Mouse (Mus musculus): ENCODE results near the gene Cxcl16.
"Not testable (repeated sequence)": the region's sequence is repeated elsewhere in the genome, so short reads cannot be mapped to it uniquely, and the experiment has no call there.

Gene Cxcl16

DNA sequence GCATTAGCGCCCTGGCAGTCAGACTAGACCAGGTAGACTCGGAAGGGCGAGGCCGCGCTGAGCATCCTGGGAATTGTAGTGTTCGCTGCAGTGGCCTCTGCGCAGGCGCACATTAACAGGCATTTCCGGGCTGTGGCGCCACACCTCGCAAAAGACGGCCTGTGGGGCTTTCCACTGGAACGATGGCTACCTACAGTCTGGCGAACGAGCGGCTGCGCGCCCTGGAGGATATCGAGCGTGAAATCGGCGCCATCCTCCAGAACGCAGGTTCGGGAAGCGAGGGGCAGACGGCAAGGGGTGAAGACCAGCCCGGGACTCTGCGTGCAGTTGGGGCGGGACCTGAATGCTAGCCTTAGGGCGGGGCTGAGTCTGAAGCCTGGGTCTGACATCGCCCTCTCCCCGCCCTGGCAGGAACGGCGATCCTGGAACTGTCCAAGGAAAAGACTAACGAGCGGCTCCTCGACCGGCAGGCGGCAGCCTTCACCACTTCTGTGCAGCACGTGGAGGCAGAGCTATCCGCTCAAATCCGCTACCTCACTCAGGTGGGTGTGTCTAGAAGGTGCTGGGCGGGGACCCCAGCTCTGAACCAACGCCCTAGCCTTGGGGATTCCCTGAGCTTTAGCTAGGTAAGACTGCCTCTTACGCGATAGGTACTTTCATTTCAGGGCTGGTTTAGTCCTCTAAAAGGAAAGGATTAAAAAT is 7.8 kb downstream of the Cxcl16 start, which contains the start of gene Med11:
Gene Med11, plus strand, starts transcription at position 123 of the 702 bp plus-strand sequence.
- DNase-seq = peak; percentile 96

DNA sequence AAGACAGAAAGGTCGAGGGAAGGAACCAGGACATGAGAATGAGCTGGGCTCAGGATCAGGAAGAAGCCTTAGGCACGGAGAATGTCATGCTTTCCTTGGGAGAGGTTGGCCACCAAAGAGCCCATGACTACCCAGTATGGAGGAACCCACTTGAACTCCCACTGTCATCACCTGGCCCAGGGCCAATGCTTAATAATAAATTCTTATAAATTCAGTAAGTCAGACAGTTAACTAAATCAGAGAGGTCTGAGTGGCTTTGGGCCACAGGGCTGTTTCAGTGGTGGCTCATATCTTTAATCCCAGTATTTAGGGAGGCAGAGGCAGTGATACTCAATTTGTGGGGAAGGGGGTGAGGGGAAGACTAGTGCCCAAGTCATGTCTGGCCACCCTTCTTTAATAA is 8.9 kb downstream of the Cxcl16 start:
- DNase-seq = no peak

DNA sequence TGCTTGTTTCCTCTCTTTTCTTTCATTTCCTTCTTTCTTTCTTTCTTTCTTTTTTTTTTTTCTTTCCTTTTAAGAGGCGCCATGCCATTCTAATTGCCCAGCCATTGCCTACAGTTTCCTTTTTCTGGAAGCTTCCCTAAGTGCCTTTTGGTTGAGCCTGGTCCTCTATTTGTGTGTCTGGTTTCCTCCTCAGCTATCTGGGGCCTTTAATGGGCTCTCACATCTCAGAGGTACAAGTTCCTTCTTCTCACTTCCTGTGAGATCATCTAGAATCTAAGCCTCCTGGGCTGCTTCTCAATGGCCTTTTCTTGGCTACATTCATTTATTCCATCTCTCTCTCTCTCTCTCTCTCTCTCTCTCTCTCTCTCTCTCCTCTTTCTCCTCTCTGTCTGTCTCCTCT is 12.4 kb downstream of the Cxcl16 start:
- DNase-seq = no peak

DNA sequence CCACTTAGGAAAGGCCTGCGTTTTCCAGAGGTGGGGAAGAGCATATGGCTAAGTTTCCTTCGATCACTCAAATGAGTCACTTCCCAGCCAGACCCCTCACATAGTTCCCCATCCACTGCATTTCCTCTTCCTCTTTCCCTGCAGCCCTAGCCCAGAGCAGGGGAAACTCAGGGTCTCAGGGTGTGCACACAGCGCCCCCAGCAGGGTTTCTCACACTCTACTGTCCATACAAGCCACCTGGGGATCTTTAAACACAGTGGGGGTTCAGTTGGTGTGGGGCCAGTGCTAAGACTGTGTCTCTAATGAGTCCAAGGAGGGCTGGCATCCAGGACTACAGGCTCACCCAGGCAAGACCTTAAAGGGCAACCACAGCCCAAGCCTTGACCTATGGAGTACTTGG is 13.0 kb downstream of the Cxcl16 start:
- DNase-seq = no peak

DNA sequence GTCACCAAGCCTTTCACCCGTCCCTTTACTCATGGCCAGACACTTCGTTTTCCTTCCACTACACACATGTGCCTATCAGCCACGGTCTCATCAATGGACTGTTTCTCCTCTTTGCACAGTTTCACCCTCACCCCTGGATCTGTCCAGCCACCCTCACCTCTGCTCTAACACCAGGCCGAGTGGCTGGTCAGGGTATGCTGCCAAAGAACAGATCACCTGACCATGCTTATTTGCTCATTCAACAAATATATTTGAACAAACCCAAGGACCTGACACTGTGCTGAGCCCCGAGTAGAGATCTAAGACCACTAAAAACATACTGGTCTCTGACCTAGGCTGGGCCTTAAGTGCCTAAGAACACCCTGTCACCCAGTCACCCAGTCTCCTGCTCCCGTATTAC is 15.1 kb downstream of the Cxcl16 start:
- peak; percentile 42 for DNase-seq

DNA sequence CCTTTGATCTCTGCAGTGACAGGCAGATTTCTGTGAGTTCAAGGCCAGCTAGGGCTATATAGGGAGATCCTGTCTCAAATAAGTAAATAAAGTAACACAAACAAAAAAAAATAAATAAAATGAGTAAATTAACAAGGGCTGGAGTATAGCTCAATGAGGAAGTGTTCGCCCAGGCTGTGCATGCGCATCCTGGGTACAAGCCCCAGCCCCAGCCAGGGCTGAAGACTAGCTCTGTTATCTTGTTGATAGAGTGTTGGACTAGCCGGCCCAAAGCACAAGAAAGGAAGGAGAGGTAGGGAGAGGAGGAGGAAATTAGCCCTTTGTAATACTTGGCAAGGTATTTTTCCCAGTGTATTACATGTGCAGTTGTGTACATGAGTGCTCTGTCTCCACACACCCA is 15.8 kb downstream of the Cxcl16 start:
- DNase-seq = no peak

DNA sequence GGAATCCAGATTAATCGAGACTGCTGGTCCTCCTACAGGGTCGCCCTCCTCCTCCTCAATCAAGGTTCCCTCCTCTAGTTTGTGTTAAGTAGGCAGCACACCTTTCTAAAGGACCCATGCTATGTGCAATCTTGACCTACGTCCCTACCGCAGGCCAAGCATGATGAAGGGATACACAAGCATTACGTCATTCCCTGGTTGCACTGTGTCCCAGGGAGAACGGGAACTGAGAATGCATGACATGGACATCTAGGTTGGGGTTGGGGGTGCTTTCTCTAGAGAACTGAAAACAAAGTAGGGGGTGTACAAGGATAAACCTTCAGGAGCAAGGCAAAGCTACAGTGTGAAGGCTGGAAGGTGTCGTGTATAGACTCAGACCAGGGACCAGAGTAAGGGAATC is 17.9 kb downstream of the Cxcl16 start:
- DNase-seq = no peak

DNA sequence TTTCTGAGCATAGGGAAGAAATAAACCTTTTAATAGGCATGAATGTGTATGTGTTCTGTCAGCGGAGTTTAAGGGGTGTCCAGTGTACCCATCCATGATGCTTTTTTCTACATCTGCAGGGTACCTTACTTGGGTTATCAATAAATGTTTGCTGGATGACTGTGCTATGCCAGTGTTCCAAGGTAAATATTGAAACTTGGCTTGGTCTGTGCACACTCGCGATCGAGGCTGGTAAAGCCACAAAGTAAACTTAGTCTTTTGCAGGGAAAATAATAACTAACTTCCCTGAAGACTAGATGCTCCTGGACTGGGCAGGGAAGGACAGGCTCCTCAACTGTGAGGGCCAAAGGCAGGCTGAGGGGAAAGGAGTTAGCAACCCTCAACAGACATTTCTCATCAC is 19.1 kb downstream of the Cxcl16 start:
- DNase-seq = no peak

DNA sequence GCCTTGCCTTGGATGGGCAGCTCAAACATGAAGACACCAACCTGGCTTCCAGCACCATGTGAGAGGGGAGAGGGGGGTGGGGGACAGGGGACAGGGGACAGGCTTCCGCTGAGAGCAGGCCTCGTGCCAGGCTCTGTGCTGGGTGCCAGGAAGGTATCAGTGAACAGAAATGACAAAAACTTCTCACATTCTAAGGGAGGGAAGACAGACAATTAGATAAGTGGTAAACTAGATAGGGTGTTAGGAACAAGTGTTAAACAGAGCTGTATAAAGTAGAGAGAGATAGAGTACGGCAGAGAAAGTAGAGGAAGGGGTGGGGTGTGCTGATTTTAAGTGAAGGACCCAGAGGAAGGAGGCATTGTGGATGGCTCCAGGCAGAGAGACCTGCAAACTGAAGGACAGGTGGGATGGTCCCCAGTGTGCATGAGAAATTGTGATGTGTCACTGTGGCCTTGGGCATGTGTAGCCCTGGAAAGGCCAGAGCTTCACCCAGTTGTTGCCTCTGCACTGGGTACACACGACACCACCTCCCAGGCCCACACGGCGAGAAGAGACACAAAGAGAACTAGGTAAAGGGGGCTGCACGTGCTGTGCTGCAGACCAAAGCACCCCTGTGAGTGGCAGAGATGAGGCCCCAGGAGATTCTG is 20.9 kb downstream of the Cxcl16 start:
- DNase-seq = no peak

DNA sequence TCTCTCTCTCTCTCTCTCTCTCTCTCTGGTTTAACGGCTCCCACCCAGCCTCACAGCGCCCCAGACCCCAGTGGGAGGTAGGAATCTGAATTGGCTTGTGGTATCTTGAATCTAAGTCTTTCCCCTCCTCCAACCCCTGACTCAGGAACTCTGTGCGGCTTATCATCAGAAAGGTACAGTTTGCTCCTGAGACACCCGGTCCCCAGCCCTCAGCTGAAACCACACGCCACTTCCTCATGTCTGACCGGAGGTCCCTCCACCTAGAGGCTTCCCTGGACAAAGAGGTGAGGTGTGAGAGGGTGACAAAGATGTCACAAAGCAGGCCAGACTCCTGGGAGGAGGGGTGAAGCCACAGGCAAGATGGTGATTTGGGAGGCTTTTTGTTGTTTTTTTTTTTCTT is 22.4 kb downstream of the Cxcl16 start:
- DNase-seq = no peak

DNA sequence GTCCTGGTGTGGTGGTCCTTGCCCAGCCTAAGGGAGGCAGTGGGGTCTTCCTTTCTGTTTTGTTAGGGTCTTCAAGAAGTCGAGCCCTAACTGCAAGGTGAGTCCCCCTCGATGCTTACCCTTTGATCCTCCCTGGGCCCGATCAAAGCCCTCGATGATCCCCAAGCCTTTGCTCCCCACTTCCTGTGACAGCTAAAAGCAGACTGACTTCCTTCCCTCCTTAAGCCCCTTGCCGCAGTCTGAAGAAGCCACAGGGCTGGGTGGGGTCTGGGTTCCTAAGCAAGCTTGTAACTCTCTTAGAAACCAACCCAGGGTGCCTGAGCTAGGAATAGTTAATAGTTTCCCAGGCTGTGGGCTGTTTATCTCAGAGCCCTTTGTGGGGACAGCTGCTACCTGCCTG is 24.3 kb downstream of the Cxcl16 start:
- no peak for DNase-seq

DNA sequence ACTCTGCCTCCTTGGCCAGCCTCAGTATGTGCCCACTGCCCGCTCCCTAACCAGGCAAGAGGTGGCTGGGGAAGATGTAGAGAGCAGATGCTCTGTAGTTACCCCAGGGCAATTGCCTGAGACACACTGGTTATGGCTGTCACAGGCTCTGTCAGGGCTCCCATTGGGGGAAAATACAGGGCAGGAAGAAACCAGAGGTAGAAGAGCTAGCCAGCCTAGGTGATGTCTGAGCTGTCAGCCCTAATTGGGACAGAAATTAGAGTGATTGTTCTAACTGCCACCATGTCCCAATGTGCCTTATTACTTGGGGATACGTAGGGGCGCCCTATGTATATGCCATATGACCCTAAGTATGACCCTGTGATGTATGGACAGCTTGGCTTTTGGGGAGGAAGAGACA is 25.8 kb downstream of the Cxcl16 start:
- DNase-seq = no peak

DNA sequence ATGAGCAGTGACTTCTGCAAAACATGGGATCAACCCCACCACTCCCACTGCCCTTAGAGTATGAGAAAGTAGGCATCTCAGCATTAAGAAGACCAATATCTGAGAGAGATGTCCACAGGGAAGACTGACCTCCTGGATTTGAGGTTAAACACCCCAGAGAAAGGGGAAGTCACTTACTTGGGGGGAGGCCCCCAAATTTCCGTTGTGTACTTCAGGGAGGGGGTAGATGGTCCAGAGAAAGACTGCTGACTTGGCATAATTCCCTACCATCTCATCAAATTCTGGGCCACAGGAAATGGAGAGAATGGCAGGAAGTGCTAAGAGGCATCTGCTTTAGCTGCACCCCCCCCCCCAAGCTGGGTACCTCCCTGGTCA is 26.2 kb downstream of the Cxcl16 start:
- DNase-seq = no peak

DNA sequence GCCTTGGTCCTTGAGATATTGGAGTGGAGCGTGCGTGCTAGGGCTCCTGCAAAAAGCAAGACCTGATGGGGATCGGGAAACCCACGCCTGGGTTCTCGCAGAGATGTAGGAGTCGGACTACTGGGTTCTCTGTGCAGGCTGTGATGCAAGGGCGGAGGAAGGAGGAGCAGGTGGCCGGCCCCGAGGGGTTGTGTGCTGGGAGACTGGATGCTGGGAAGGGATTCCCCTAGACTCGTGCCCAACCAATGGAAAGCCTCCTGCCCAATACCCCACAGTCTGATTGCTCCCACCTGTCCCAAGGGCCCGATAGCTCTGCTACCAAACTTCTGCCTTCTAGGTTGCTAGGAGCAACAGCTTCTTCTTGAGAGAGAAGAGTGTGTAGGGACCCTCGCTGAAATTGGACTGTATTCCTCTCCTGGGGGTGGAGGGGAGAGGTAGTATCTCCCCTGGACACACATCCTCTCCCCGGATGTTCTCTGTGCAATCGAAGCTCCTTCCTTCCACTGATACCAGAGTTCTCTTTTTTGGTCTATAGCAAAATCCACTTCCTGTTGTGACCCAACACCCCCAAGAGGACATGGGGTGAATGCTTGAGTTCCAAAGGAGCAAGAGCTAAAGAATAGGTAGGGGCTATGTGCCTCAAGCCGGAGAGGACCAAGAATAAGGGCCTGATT is 26.8 kb downstream of the Cxcl16 start:
- no peak for DNase-seq

DNA sequence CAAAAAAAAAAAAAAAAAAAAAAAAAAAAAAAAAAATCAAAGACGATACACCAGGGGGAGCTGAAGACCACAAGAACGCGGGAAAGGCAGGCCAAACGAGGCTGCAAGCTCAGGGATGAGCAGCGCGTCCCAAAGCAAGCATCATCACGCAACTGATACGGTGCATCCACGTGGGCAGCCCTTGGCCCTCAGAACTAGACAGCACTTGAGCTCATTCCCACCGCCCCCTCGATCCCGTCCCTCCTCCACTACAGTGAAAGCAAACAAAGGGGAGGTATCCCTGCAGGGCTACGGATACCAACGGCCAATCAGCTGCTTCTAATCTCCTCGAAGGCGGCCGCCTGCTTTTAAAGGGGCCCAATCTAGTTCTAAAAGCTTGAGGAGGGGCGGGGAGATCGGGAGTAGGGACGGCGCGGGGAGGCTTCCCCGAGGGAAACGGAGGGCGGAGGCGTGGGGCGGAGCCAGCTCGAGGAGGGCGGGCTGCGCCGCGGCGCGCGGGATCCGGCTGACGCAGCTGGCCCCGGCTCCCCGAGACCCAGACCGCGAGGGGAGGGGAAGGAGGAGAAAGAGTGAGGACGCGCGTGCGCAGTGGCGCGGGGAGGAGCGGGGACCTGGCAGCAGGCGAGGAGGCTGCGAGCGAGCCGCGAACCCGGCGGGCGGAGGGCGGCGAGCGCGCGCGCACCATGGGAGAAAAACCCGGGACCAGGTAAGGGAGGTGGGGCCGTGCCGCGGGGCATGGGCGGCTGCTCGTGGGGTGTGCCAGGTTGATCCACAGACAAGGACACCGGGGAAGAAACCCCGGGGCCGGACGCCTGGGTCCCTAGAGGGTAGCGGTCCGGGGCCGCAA is 27.5 kb downstream of the Cxcl16 start, which contains the start of gene Arrb2:
Gene Arrb2, plus strand, starts transcription at position 588 of the 847 bp plus-strand sequence.
- DNase-seq = peak; percentile 99

DNA sequence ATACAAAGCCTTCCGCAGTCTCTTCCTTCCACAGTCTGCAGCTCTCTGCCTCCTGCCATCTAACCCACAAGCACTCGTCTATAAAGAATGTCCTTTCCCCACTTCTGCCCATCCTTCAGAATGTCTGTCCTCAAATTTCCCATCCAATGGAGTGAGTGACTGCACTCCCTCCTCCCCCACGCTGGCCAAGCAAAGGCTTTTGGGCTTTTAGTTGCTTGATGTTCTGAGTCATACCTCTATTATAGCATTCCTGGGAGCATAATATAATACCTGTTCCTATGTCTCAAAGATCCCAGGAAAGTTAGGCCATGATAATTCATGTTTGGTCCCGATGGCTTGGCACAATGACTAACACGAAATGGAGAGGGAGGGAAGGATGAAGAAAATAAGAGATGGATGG is 28.2 kb downstream of the Cxcl16 start:
- no peak for DNase-seq

DNA sequence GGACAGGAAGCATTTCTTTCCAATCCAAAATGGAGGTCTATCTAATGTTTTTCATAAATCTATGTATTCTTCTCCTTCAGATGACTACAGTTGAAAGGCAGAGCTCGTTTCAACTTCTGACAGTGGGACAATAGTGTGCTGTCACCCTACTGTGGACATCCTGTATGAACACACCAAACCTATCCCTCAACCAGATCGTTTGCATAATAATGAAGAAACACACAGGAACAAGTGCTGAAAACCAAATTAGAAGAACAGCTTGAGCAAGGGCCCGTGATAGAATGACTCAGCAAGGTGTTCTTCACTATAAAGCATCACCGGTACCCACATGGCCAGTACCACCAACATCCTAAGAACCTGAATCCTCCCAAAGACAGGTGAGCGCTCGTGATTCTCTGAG is 33.2 kb downstream of the Cxcl16 start:
- not testable (repeated sequence) for DNase-seq

DNA sequence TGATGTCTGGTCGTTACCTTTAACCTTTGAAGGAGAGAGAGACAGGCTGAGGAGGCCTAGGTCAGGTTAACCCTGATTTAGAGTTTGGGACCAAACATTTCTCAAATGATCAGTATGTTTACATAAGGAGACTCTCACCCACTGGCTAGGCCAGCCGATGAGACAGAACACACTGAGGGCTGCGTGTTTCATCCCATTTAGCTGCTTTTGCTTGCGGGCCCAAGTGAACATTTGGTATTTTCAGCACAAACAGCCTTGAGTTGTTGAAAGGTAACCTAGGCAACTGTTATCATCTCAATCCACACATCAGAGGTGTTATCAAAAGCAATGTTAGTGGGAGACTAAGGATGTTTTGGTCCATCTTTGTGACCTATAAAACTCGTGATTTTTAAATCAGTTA is 40.3 kb downstream of the Cxcl16 start:
- no peak for DNase-seq

DNA sequence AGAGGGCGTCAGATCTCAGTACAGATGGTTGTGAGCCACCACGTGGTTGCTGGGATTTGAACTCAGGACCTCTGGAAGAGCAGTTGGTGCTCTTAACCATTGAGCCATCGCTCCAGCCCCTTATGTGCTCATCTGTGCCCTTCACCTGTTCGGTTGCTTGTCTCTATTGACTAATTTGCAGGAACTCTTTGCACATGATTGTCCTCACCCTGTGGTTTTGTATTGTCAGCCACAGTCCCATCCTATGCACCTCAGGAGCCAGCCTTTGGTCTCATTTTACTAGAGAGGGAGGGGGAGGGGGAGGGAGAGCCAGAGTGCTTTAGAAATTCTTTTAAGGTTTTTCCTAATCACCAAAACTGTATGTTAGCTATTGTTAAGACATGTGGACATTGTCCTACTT is 41.6 kb downstream of the Cxcl16 start:
- no peak for DNase-seq

DNA sequence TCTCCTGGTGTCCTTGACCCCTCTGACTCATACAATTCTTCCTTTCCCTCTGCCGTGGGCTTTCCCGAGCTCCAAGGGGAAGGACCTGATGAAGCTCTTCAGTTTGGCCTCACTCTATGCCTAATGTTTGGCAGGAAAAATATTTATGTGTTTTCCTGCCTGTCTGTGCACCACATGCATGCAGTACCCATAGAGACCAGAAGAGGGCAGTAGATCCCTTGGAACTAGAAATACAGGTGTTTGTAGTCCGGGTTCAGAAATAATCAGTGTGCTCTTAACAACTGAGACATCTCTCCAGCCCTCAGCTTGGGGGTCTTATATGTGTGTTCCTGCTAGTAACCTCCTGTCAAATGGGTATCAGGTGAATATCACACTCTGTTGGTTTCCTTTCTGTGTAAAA is 45.8 kb downstream of the Cxcl16 start:
- peak; percentile 80 for DNase-seq

DNA sequence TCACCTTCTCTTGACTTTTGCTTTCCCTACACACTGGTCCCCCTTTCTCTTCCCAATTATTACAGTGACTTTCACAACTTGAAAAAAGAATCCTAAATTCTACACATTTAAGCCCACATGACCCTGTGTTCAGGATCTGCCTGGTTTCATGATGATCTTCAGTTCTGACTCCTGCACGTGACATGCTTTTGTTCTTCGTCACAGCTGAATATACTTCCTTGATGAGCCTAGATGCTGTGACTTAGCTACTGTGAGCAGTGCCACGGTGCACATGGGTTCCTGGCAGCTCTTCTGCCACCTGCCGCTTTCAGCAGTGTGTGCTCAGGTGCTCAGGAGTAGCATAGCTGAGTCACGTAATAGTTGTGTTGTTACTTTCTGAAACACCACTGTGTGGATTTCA is 47.2 kb downstream of the Cxcl16 start:
- no peak for DNase-seq

DNA sequence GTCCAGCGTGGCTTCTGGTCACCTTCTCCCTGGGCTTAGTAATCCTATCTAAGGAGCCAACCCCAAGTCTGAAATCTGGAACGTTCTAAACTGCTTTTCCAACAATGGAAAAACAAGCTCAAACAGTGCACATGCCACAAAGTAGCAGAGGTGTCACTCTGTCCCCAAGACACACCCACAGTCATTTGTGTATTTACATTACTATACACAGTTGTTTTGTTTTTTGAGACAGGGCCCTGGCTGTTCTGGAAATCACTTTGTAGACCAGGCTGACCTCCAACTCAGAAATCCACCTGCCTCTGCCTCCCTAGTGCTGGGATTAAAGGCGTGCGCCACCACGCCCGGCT is 49.5 kb downstream of the Cxcl16 start:
- no peak for DNase-seq

DNA sequence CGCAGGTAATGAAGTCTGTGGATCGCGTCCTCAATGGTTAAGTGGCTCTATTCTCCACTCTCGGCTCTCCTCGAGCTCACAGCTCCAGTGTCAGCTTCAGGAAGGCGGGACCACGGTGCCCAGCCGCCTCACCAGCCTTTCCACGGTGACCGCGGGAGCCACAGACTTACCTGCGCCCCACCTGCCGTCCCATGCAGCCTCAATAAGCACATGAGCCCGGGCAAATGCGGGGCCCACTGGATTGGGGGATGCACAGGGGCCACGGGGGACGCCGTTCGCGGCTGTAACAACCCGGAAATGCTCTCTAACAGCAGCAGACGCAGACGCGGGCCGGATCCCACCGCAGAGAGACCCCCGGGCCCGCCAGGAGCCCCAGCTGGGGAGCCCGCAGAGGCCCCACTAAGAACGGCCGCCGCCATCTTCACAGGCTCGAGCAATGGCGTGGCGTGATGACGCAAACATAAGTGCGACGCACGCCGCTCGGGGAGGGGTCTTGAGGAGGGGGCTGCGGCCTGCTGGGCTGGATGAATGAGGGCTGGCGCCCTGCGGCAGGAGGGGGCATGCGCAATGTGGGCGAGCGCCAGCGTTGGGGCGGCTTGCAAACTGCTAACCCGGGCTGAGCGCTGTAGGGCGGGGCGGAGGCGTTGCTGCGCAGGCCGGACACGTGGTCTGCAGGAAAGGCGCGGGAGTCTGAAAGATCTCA is 50.0 kb downstream of the Cxcl16 start, which contains the start of gene Pelp1:
Gene Pelp1, minus strand, starts transcription at position 438 of the 703 bp plus-strand sequence.
- peak; percentile 90 for DNase-seq

Data from liver (tissue).